Mouse (Mus musculus) small intestine, adult 2 months (tissue): Measurements from ENCODE around the gene Cd101.

Experiments
- CTCF ChIP-seq: fragments of 200-500 bp; IDR thresholded peaks from 2 replicates; pipeline ENCODE4 v1.5.1; 2012; ENCODE audit warnings: low read depth, mild to moderate bottlenecking, control low read depth, inconsistent platforms, low read length, moderate library complexity, mixed read lengths; ENCODE audit not compliant: insufficient replicate concordance, insufficient read length; ENCODE audit errors: extremely low read depth
- POLR2A ChIP-seq: fragments of 200-500 bp; IDR thresholded peaks from 2 replicates; pipeline ENCODE4 v1.6.1; 2012; ENCODE audit warnings: low read depth, mild to moderate bottlenecking, control low read depth, inconsistent platforms, low read length, moderate library complexity

GRCm38 (mm10) chr3:101055216-101055615 is 25.9 kb upstream of the Cd101 start:
- TF ChIP-seq CTCF (no peak), POLR2A (no peak)
